Mouse (Mus musculus) stomach, embryonic 14.5 days (tissue): ENCODE data around the gene Dnttip1. TPM values are rescaled to one million over a fixed set of nuclear protein-coding genes. Genes with fewer than 3 reads are reported as not detected.

Experiments
- ATAC-seq: fragments of 200-750 bp; cut with Nextera tagmentation; 2 replicates; pipeline ENCODE4 v1.8.0; 2017; ENCODE audit warnings: low read depth, moderate TSS enrichment; ENCODE audit not compliant: insufficient number of reproducible peaks, insufficient read depth, low FRiP score
- H3K27ac ChIP-seq: fragments of 300-500 bp; sonication (generic); 2 replicates; pipeline ENCODE4 v1.5.1; 2014; ENCODE audit warnings: mild to moderate bottlenecking, low read length, moderate library complexity, mixed read lengths
- H3K27me3 ChIP-seq: fragments of 300-500 bp; sonication (generic); 2 replicates; pipeline ENCODE4 v1.6.1; 2014; ENCODE audit warnings: low read length, control low read depth, mixed read lengths; ENCODE audit not compliant: control insufficient read depth, insufficient read depth
- H3K36me3 ChIP-seq: fragments of 300-500 bp; sonication (generic); 2 replicates; pipeline ENCODE4 v1.6.1; 2014; ENCODE audit warnings: mild to moderate bottlenecking, control low read depth, low read length, moderate library complexity, mixed read lengths; ENCODE audit not compliant: control insufficient read depth, insufficient read depth
- H3K4me1 ChIP-seq: fragments of 300-500 bp; sonication (generic); 2 replicates; pipeline ENCODE4 v1.6.1; 2014; ENCODE audit warnings: low read length, control low read depth, mixed read lengths; ENCODE audit not compliant: control insufficient read depth, insufficient read depth
- H3K4me2 ChIP-seq: fragments of 300-500 bp; sonication (generic); replicated peaks from 2 replicates; pipeline ENCODE4 v1.6.1; 2014; ENCODE audit warnings: low read depth, low read length, control low read depth
- H3K4me3 ChIP-seq: fragments of 300-500 bp; sonication (generic); 2 replicates; pipeline ENCODE4 v1.5.1; 2014; ENCODE audit warnings: low read depth, low read length, control low read depth
- H3K9ac ChIP-seq: fragments of 300-500 bp; sonication (generic); replicated peaks from 2 replicates; pipeline ENCODE4 v1.6.1; 2014; ENCODE audit warnings: low read depth, mild to moderate bottlenecking, control low read depth, low read length, moderate library complexity, mixed read lengths
- H3K9me3 ChIP-seq: fragments of 300-500 bp; sonication (generic); 2 replicates; pipeline ENCODE4 v1.6.1; 2016; ENCODE audit warnings: low read depth, low read length, control low read depth; ENCODE audit not compliant: control insufficient read depth
- WGBS: fragments of 180-500 bp; shearing (Covaris S2); extraction: QIAGEN DNeasy Blood & Tissue Kit; methylation state at CpG from one replicate; pipeline ENCODE4 v1.1.7; 2014; 5-methylcytosine and 5-hydroxymethylcytosine counted together
- polyA plus RNA-seq: library from polyadenylated mRNA; unstranded; fragments of >200 nt; fragmentation: Nextera tagmentation; extraction: Ambion mirVana; gene quantifications from 2 replicates; pipeline ENCODE4 v1.2.1, GENCODE M21; 2014

The Dnttip1 gene
- polyA plus RNA-seq, 1 experiment from 2014 or later = 69.8 TPM

- no peak for ATAC-seq
- Histone ChIP-seq H3K4me2 (peak overlapping the region; percentile 82), H3K27me3 (no peaks in the 10 kb centered on the region), H3K9me3 (no peaks in the 10 kb centered on the region), H3K27ac (no peak overlapping the region; the same call in 1 of the 2 replicates), H3K36me3 (peaks cover 15% of the 10 kb centered on the region), H3K4me1 (peaks cover 8% of the 10 kb centered on the region; the same call in 1 of the 2 replicates), H3K9ac (no peak overlapping the region), H3K4me3 (peak overlapping the region; percentile 66)
- 88% methylated on average over 3 of the region's 3 CpGs for WGBS
Observed at GRCm38 (mm10) chr2:164787032-164787431, 41.2 kb downstream of the Dnttip1 start.

DNA sequence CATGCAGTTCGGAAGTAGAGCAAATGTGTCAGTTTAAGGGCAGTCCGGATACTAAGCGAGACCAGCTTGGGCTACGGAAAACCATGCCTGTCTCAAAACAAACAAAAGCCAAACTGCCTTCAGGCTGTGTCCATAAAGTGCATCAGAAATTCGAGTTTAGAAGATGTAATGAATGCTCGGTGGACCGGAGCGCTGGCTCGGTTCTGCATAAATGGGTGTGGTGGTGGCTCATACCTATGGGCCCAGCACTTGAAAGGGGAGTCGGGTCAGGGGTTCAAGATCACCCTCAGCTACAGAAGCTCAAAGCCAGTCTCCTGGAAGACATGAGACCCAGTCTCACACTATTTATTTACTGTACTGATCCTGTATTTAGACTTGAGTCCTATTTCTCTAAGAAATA is 42.0 kb downstream of the Dnttip1 start:
- Histone ChIP-seq H3K9me3 (no peaks in the 10 kb centered on the region), H3K4me2 (no peak overlapping the region), H3K36me3 (peaks cover 22% of the 10 kb centered on the region), H3K4me3 (no peak overlapping the region), H3K9ac (no peak overlapping the region), H3K27me3 (no peaks in the 10 kb centered on the region), H3K4me1 (peaks cover 8% of the 10 kb centered on the region; the same call in 1 of the 2 replicates), H3K27ac (no peak overlapping the region)
- no peak for ATAC-seq
- 80% methylated on average over 10 of the region's 10 CpGs for WGBS

DNA sequence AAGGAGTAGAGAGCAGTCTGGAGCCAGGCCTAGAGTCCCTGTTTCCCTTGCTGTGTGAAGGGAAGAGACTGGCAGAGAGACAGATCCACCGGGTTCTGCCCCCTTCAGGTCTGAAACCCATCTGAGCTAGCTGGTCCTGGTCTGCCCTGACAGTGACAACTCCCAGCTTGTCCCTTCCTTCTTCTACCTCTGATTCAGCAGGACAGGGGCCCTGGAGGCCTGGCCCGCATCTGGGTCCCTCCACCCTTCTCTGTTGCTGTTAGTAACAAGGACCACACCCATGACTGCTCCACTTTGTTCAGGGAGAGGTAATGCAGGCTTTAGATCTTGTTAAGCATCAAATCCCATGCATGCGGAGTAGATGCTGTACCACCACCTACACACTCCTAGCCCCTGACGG is 42.6 kb downstream of the Dnttip1 start:
- Histone ChIP-seq H3K27ac (no peak overlapping the region), H3K4me3 (no peak overlapping the region), H3K9me3 (no peaks in the 10 kb centered on the region), H3K36me3 (peaks cover 27% of the 10 kb centered on the region), H3K9ac (no peak overlapping the region), H3K4me2 (no peak overlapping the region), H3K27me3 (no peaks in the 10 kb centered on the region), H3K4me1 (peaks cover 8% of the 10 kb centered on the region; the same call in 1 of the 2 replicates)
- WGBS = 60% methylated on average over 4 of the region's 4 CpGs
- no peak for ATAC-seq

DNA sequence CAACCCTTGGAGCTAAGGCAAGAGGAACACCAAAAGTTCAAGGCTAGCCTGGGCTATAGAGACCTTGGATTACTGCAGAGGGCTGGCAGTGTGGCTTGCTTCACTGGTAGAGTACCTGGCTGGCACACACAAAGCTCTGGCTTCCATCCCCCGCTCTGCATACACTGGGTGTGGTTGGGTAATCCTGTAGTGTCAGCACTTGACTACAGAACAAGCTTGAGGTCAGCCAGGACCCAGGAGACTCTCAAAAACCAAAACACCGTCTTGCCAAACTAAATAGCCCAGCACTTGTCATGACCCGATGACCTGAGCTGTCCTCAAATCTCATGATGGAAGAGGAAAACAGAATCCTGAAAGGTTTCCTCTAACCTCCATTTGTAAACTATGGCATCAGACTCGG is 44.7 kb downstream of the Dnttip1 start:
- no peak overlapping the region for H3K4me2 ChIP-seq
- H3K27ac ChIP-seq = no peak overlapping the region
- H3K9me3 ChIP-seq = no peaks in the 10 kb centered on the region
- H3K4me1 ChIP-seq = peaks cover 3% of the 10 kb centered on the region; the same call in 1 of the 2 replicates
- H3K36me3 ChIP-seq = peaks cover 36% of the 10 kb centered on the region
- no peak overlapping the region for H3K9ac ChIP-seq
- WGBS = 65% methylated on average over 4 of the region's 4 CpGs
- H3K4me3 ChIP-seq = no peak overlapping the region
- no peaks in the 10 kb centered on the region for H3K27me3 ChIP-seq
- ATAC-seq = no peak

GRCm38 (mm10) chr2:164791841-164792261 is 46.1 kb downstream of the Dnttip1 start:
- no peak overlapping the region for H3K27ac ChIP-seq
- no peaks in the 10 kb centered on the region for H3K27me3 ChIP-seq
- peaks cover 3% of the 10 kb centered on the region; the same call in 1 of the 2 replicates for H3K4me1 ChIP-seq
- no peak overlapping the region for H3K4me3 ChIP-seq
- H3K9me3 ChIP-seq = no peaks in the 10 kb centered on the region
- WGBS = 90% methylated on average over 18 of the region's 18 CpGs
- no peak overlapping the region for H3K4me2 ChIP-seq
- H3K36me3 ChIP-seq = peaks cover 43% of the 10 kb centered on the region
- H3K9ac ChIP-seq = no peak overlapping the region
- no peak for ATAC-seq

GRCm38 (mm10) chr2:164792400-164793190 is 46.8 kb downstream of the Dnttip1 start:
- ATAC-seq = no peak
- Histone ChIP-seq H3K4me1 (0 out of 2 replicates have a peak, but pooled peaks cover 3% of the 10 kb centered on the region), H3K9ac (no peak overlapping the region), H3K27me3 (no peaks in the 10 kb centered on the region), H3K4me3 (no peak overlapping the region), H3K9me3 (no peaks in the 10 kb centered on the region), H3K36me3 (peaks cover 48% of the 10 kb centered on the region), H3K27ac (no peak overlapping the region), H3K4me2 (no peak overlapping the region)
- WGBS = 93% methylated on average over 12 of the region's 12 CpGs

DNA sequence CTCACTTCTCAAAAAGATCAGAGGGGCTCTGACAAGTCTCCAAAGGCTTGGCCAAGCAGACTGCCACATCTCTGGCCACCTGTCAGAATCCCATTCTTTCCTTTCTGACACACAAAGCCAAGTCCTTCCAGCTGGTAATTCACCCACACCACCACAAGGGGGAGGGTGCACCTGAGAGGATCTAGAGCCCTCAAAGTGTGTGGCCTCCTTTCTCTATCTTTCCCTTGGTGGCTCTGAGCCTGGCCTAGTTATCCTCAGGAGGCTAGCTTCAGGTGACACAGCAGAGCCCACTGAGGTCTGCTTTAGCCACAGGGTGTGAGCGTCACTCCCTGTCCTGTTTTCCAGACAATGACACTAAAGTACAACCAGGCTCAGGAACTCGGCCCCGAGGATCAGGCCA is 47.5 kb downstream of the Dnttip1 start:
- Histone ChIP-seq H3K9me3 (no peaks in the 10 kb centered on the region), H3K4me1 (0 out of 2 replicates have a peak, but pooled peaks cover 2% of the 10 kb centered on the region), H3K27ac (no peak overlapping the region), H3K36me3 (peaks cover 54% of the 10 kb centered on the region), H3K4me2 (no peak overlapping the region), H3K9ac (no peak overlapping the region), H3K27me3 (no peaks in the 10 kb centered on the region), H3K4me3 (no peak overlapping the region)
- 73% methylated on average over 3 of the region's 3 CpGs for WGBS
- ATAC-seq = 0 out of 2 replicates have a peak, but pooled peaks have one; percentile 20

GRCm38 (mm10) chr2:164793772-164794171 is 48.0 kb downstream of the Dnttip1 start:
- Histone ChIP-seq H3K27ac (no peak overlapping the region), H3K9me3 (no peaks in the 10 kb centered on the region), H3K9ac (no peak overlapping the region), H3K36me3 (peaks cover 54% of the 10 kb centered on the region), H3K4me2 (no peak overlapping the region), H3K27me3 (no peaks in the 10 kb centered on the region), H3K4me3 (no peak overlapping the region), H3K4me1 (no peaks in the 10 kb centered on the region)
- ATAC-seq = no peak
- WGBS = 90% methylated on average over 2 of the region's 2 CpGs
